Mouse (Mus musculus): Measurements from ENCODE around the gene Zfr2.

DNA sequence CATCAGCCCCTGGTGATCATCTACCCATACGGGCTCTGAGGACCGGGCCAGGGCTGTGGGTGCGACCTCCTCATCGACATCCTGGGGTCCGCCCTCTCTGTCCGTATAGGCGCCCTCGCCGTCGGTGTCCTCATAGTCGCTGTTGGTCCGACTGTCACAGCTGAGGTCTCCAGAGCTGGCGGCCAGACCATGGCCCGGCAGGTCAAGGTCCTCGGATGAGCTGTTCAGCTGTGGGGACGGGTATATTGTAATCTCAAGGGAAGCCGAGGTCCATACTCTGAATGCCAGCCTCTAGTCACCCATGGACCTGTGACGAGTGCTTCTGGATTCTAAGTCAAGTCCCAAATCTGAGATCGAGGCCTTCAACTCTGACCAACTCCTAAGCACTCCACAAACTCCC is 40.9 kb downstream of the Zfr2 start:
- TF ChIP-seq CTCF (IDR thresholded peaks at IDR 0.05; ENCODE audit: low read depth) (no peak), EP300 (optimal IDR thresholded peaks at IDR 0.05) (no peak)

Measured in stomach, postnatal 0 days (tissue).